In the genomic region with DNA sequence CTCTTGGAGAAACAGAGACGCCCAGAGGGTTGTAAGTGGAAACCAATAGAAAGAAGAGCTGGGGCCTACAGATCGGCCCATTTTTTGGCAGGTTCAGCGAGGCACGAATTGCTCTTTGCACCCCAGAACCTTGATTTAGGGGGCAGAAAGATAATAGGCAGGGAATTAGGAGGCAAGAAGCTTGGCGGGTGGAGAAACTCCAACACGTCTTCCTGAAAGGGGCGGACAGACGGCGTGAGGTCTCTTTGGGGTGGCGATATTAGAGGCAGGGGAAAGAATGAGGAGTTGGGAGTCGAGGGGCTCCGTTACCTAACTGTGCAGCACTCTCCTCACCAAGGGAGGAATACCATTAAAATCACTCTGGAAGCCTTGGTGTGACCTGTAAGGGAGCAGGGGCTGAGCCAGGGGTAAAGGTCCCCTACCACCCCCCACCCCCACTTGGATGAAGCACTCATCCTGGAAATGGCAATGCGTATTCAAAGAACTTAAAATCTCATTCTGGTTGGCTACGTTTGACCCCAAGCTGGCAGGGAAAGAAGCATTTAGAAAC, we compare ENCODE assay signal across 12 mouse cellular contexts. TPM values are rescaled to one million over a fixed set of nuclear protein-coding genes. Genes with fewer than 3 reads are reported as not detected.
DNase-seq lines count a peak whose midpoint lies in the region; ATAC-seq lines count a peak whose summit lies in the region.
"Had no signal": no experiment of that assay in that cellular context is flagged by ENCODE, and none has a peak within 500 bp of the region (broad histone marks: within the 10 kb centered on the region; RNA-seq: fewer than 3 reads in every experiment).

No protein-coding gene starts in this region.

- H3K4me1 ChIP-seq in forebrain, embryonic 13.5 days, result peaks cover 66% of the 10 kb centered on the region
- H3K4me1 ChIP-seq in forebrain, embryonic 15.5 days, result peaks cover 62% of the 10 kb centered on the region
- H3K4me1 ChIP-seq in liver, embryonic 13.5 days (replicated peaks), result peaks cover 17% of the 10 kb centered on the region
- peaks cover 47% of the 10 kb centered on the region for H3K4me1 ChIP-seq in hindbrain, embryonic 13.5 days (replicated peaks)

- no peak overlapping the region for H3K9ac ChIP-seq in forebrain, embryonic 13.5 days
- H3K9ac ChIP-seq in forebrain, embryonic 15.5 days (replicated peaks), result no peak overlapping the region
- H3K9ac ChIP-seq in liver, embryonic 13.5 days, result no peak overlapping the region
- no peak overlapping the region for H3K9ac ChIP-seq in hindbrain, embryonic 13.5 days

- no peaks in the 10 kb centered on the region for H3K36me3 ChIP-seq in forebrain, embryonic 13.5 days (ENCODE audit: poor library complexity, severe bottlenecking)
- no peaks in the 10 kb centered on the region for H3K36me3 ChIP-seq in forebrain, embryonic 15.5 days
- no peaks in the 10 kb centered on the region for H3K36me3 ChIP-seq in liver, embryonic 13.5 days
- no peaks in the 10 kb centered on the region for H3K36me3 ChIP-seq in hindbrain, embryonic 13.5 days

- peak overlapping the region; percentile 82; the same call in 1 of the 2 replicates for H3K4me2 ChIP-seq in forebrain, embryonic 13.5 days
- H3K4me2 ChIP-seq in forebrain, embryonic 15.5 days (replicated peaks), result no peak overlapping the region
- no peak overlapping the region for H3K4me2 ChIP-seq in liver, embryonic 13.5 days
- peak overlapping the region; percentile 75 for H3K4me2 ChIP-seq in hindbrain, embryonic 13.5 days

- no peaks in the 10 kb centered on the region for H3K9me3 ChIP-seq in forebrain, embryonic 13.5 days (replicated peaks)
- H3K9me3 ChIP-seq in forebrain, embryonic 15.5 days, result no peaks in the 10 kb centered on the region
- no peaks in the 10 kb centered on the region for H3K9me3 ChIP-seq in liver, embryonic 13.5 days (replicated peaks)
- no peaks in the 10 kb centered on the region for H3K9me3 ChIP-seq in hindbrain, embryonic 13.5 days

- H3K4me3 ChIP-seq in forebrain, embryonic 13.5 days, result no peak overlapping the region
- H3K4me3 ChIP-seq in forebrain, embryonic 15.5 days, result no peak overlapping the region; the same call in 1 of the 2 replicates
- H3K4me3 ChIP-seq in liver, embryonic 13.5 days (replicated peaks), result peak overlapping the region; percentile 43; the same call in 1 of the 2 replicates
- H3K4me3 ChIP-seq in hindbrain, embryonic 13.5 days, result peak overlapping the region; percentile 49

- DNase-seq in liver, embryonic 13.5 days, result no peak
- DNase-seq in liver, result no peak
- DNase-seq in neural tube, embryonic 10.5 days (ENCODE audit: extremely low spot score, low spot score), result peak; percentile 38
- DNase-seq in testis, postnatal 10 days (ENCODE audit: low spot score), result no peak
- DNase-seq: cerebellum, postnatal 36 days; gastrocnemius, postnatal 14 days; kidney, postnatal 25 days had no signal

- WGBS in forebrain, embryonic 13.5 days, result 1% methylated on average over 14 of the region's 14 CpGs
- WGBS in forebrain, embryonic 15.5 days, result 2% methylated on average over 14 of the region's 14 CpGs
- 5% methylated on average over 14 of the region's 14 CpGs for WGBS in liver, embryonic 13.5 days (ENCODE audit: insufficient replicate concordance)
- WGBS in hindbrain, embryonic 13.5 days, result under 1% methylated on average over 14 of the region's 14 CpGs

- ATAC-seq in forebrain, embryonic 13.5 days, result no peak
- ATAC-seq in forebrain, embryonic 15.5 days (replicated peaks), result no peak
- no peak for ATAC-seq in liver, embryonic 13.5 days (ENCODE audit: low read depth)
- no peak for ATAC-seq in hindbrain, embryonic 13.5 days (ENCODE audit: low FRiP score)
- ATAC-seq in erythroid progenitor cell, adult 5-6 weeks (replicated peaks; ENCODE audit: low FRiP score, poor library complexity, severe bottlenecking), result no peak

- H3K27ac ChIP-seq in forebrain, embryonic 13.5 days, result no peak overlapping the region
- H3K27ac ChIP-seq in forebrain, embryonic 15.5 days (replicated peaks), result no peak overlapping the region
- H3K27ac ChIP-seq in liver, embryonic 13.5 days, result no peak overlapping the region
- peak overlapping the region; percentile 44; the same call in 1 of the 2 replicates for H3K27ac ChIP-seq in hindbrain, embryonic 13.5 days

- peaks cover 93% of the 10 kb centered on the region for H3K27me3 ChIP-seq in forebrain, embryonic 13.5 days
- H3K27me3 ChIP-seq in forebrain, embryonic 15.5 days, result peaks cover 80% of the 10 kb centered on the region
- peaks cover 98% of the 10 kb centered on the region for H3K27me3 ChIP-seq in liver, embryonic 13.5 days
- H3K27me3 ChIP-seq in hindbrain, embryonic 13.5 days, result peaks cover 96% of the 10 kb centered on the region

RNA-seq across cellular contexts. Expression of gene Foxb2, which starts 1.5 kb away (rescaled TPM):
- polyA plus RNA-seq in forebrain, embryonic 13.5 days (2015; fragmentation: Nextera tagmentation; extraction: Ambion mirVana), result 0.14 and 0.39 TPM in 2 replicates
- polyA plus RNA-seq in forebrain, embryonic 15.5 days (2015; fragmentation: Nextera tagmentation; extraction: Ambion mirVana), result 0.11 TPM in 1 of 2 replicates, not detected in the other
- not detected in 2 replicates for polyA plus RNA-seq in liver, embryonic 13.5 days (2015; fragmentation: Nextera tagmentation; extraction: Ambion mirVana)
- polyA plus RNA-seq in hindbrain, embryonic 13.5 days (2015; fragmentation: Nextera tagmentation; extraction: Ambion mirVana), result 2.1 and 2.2 TPM in 2 replicates
- not detected in 2 replicates for total RNA-seq in erythroid progenitor cell, adult 5-6 weeks (2015; ENCODE audit: low replicate concordance)
- not detected in 2 replicates for total RNA-seq in erythroid progenitor cell, adult 5-6 weeks (2017; ENCODE audit: low replicate concordance)
- total RNA-seq: gastrocnemius, postnatal 14 days; left cerebral cortex, postnatal 25 days had no signal

Comparison
In these comparisons a context has a peak if more than half of its experiments do, and no peak if none do; other contexts are left out.
1. H3K4me2 ChIP-seq: peak in forebrain, embryonic 13.5 days (single experiment) and hindbrain, embryonic 13.5 days (single experiment); none in forebrain, embryonic 15.5 days (single experiment) and liver, embryonic 13.5 days (single experiment).
2. H3K4me3 ChIP-seq: peak in liver, embryonic 13.5 days (single experiment) and hindbrain, embryonic 13.5 days (single experiment); none in forebrain, embryonic 13.5 days (single experiment) and forebrain, embryonic 15.5 days (single experiment).